Mouse (Mus musculus) spleen, adult 2 months (tissue): Measurements from ENCODE around the gene Errfi1.

ENCODE experiments used
- CTCF ChIP-seq: fragments of 200-500 bp; IDR thresholded peaks from 2 replicates; pipeline ENCODE4 v1.5.1; 2011; ENCODE audit warnings: mild to moderate bottlenecking, inconsistent platforms; ENCODE audit not compliant: insufficient read depth, insufficient read length, insufficient replicate concordance; ENCODE audit errors: extremely low read depth
- POLR2A ChIP-seq: fragments of 200-500 bp; IDR thresholded peaks from 2 replicates; pipeline ENCODE4 v1.6.1; 2011; ENCODE audit warnings: low read depth, low read length, inconsistent platforms

DNA sequence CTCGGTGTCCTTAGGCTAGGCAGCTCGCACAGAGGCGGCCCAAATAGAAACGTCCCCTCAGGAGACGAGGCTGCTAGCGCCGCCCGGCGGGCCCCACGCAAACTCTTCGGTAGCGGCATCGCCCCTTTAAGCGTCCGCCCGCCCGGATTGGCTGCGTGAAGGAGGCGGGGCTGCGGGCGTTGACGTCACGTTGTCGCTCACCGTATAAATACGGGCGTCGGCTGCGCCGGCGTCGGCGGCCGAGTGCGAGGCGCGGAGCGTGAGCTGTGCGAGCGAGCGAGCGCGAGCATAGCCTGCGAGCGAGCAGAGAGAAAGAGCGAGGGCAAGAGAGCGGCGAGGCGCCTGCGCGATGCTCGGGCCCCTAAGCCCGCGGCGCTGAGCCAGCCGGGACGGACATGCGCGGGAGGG, 1.1 kb downstream of the Errfi1 start:
- peak; percentile 97 for TF ChIP-seq POLR2A
- no peak for TF ChIP-seq CTCF
